Comparison of ENCODE assay signal across 13 mouse cellular contexts in genomic region chr3:135298560-135298959, GRCm38 (mm10). TPM values are rescaled to one million over a fixed set of nuclear protein-coding genes. Genes with fewer than 3 reads are reported as not detected.
DNase-seq lines count a peak whose midpoint lies in the region; ATAC-seq and TF ChIP-seq lines count a peak whose summit lies in the region.
"Had no signal": no experiment of that assay in that cellular context is flagged by ENCODE, and none has a peak within 500 bp of the region (broad histone marks: within the 10 kb centered on the region; RNA-seq: fewer than 3 reads in every experiment).

No protein-coding gene starts in this region.

- H3K27ac ChIP-seq in intestine, postnatal 0 days (ENCODE audit: low read depth, low read length), result no peak overlapping the region
- H3K27ac ChIP-seq in intestine, embryonic 16.5 days (ENCODE audit: low read length), result no peak overlapping the region
- no peak overlapping the region for H3K27ac ChIP-seq in CH12.LX (ENCODE audit: insufficient read depth, low read depth)
- no peak overlapping the region for H3K27ac ChIP-seq in kidney, embryonic 16.5 days (ENCODE audit: low read length)

- TF ChIP-seq RAD21 in CH12.LX (IDR thresholded peaks at IDR 0.05; ENCODE audit: low read depth, low read length), result no peak

- H3K9me3 ChIP-seq in intestine, postnatal 0 days (ENCODE audit: control insufficient read depth), result no peaks in the 10 kb centered on the region
- H3K9me3 ChIP-seq in intestine, embryonic 16.5 days (ENCODE audit: control insufficient read depth, low read length), result no peaks in the 10 kb centered on the region
- no peaks in the 10 kb centered on the region for H3K9me3 ChIP-seq in CH12.LX (replicated peaks; ENCODE audit: low read length)
- no peaks in the 10 kb centered on the region for H3K9me3 ChIP-seq in kidney, embryonic 16.5 days (ENCODE audit: low read length)

- H3K79me2 ChIP-seq in CH12.LX (replicated peaks; ENCODE audit: control insufficient read depth, extremely low read depth, insufficient read depth, poor library complexity, severe bottlenecking), result no peaks in the 10 kb centered on the region

- in situ Hi-C loops in CH12.LX (cut with MboI; ENCODE audit: low pct_ligation_motif_present, low pct_unique_long_range_greater_than_20kb, low sequenced_read_pairs), result loop anchor here (5.0 kb wide), 1 partner anchor 429 kb away; no protein-coding TSS in a partner anchor

- TF ChIP-seq CTCF in intestine, postnatal 0 days (IDR thresholded peaks at IDR 0.05; ENCODE audit: low read depth), result no peak
- no peak for TF ChIP-seq CTCF in CH12.LX (conservative IDR thresholded peaks at IDR 0.05 in 1 of 2, IDR thresholded peaks at IDR 0.05 in 1 of 2; ENCODE audit: low read depth in 2 of 2, low read length in 2 of 2)

- H3K4me1 ChIP-seq in intestine, postnatal 0 days (replicated peaks; ENCODE audit: control insufficient read depth, insufficient read depth, low read length), result no peaks in the 10 kb centered on the region
- H3K4me1 ChIP-seq in intestine, embryonic 16.5 days (ENCODE audit: control insufficient read depth, insufficient read depth, low read length), result no peaks in the 10 kb centered on the region
- peaks cover 0 to 12% of the 10 kb centered on the region in 2 experiments; a peak in 1 of 4 replicates for H3K4me1 ChIP-seq in CH12.LX (ENCODE audit: control insufficient read depth in 1 of 2, insufficient read depth in 2 of 2)
- no peaks in the 10 kb centered on the region for H3K4me1 ChIP-seq in kidney, embryonic 16.5 days (ENCODE audit: insufficient read depth, low read length)

- H3K4me2 ChIP-seq in intestine, postnatal 0 days (replicated peaks; ENCODE audit: low read depth), result no peak overlapping the region
- no peak overlapping the region for H3K4me2 ChIP-seq in intestine, embryonic 16.5 days (ENCODE audit: low read depth, low read length)
- no peak overlapping the region for H3K4me2 ChIP-seq in CH12.LX (ENCODE audit: insufficient read depth, low read depth, poor library complexity, severe bottlenecking)
- no peak overlapping the region for H3K4me2 ChIP-seq in kidney, embryonic 16.5 days (replicated peaks; ENCODE audit: low read depth, low read length)
- H3K4me2 ChIP-seq: liver, embryonic 11.5 days had no signal

- 68% methylated on average over 3 of the region's 3 CpGs for WGBS in intestine, postnatal 0 days
- 82% methylated on average over 3 of the region's 3 CpGs for WGBS in intestine, embryonic 16.5 days
- WGBS in kidney, embryonic 16.5 days, result 83% methylated on average over 3 of the region's 3 CpGs

- no peaks in the 10 kb centered on the region for H3K27me3 ChIP-seq in intestine, postnatal 0 days (replicated peaks; ENCODE audit: control insufficient read depth, insufficient read depth, low read length)
- H3K27me3 ChIP-seq in intestine, embryonic 16.5 days (replicated peaks; ENCODE audit: control insufficient read depth, insufficient read depth, low read length), result no peaks in the 10 kb centered on the region
- no peaks in the 10 kb centered on the region for H3K27me3 ChIP-seq in CH12.LX (replicated peaks)
- no peaks in the 10 kb centered on the region for H3K27me3 ChIP-seq in kidney, embryonic 16.5 days (ENCODE audit: insufficient read depth, low read length)

- DNase-seq in 3134 (ENCODE audit: extremely low read depth, insufficient read length, low spot score) (peak; percentile 68), CH12.LX (ENCODE audit: extremely low read depth) (no peak)
- DNase-seq in brain, adult 2 months (ENCODE audit: low read depth, low spot score), result peak; percentile 79
- DNase-seq in spleen, postnatal 14 days (ENCODE audit: low spot score in 2 of 2), result no peak
- no peak for DNase-seq in gastrocnemius, postnatal 4 days (ENCODE audit: low spot score in 2 of 2)
- DNase-seq: cerebellum, adult 2 months; kidney, postnatal 36 days; retina, postnatal 1 day had no signal

- dilution Hi-C loops in CH12.LX (cut with MboI; ENCODE audit: extremely low pct_ligation_motif_present, extremely low pct_unique_long_range_greater_than_20kb, low sequenced_read_pairs), result no loop called here

- no peak overlapping the region for H3K4me3 ChIP-seq in intestine, postnatal 0 days (ENCODE audit: low read depth, low read length)
- H3K4me3 ChIP-seq in intestine, embryonic 16.5 days (ENCODE audit: low read length), result no peak overlapping the region
- no peak overlapping the region for H3K4me3 ChIP-seq in CH12.LX (replicated peaks in 1 of 3; ENCODE audit: low read depth in 2 of 3, low read length in 2 of 3, poor library complexity in 1 of 3)
- no peak overlapping the region for H3K4me3 ChIP-seq in kidney, embryonic 16.5 days (ENCODE audit: low read length)

- no peak for TF ChIP-seq POLR2A in CH12.LX (IDR thresholded peaks at IDR 0.05; ENCODE audit: low read depth, low read length)

- H3K36me3 ChIP-seq in intestine, postnatal 0 days (ENCODE audit: control insufficient read depth, insufficient read depth), result no peaks in the 10 kb centered on the region
- H3K36me3 ChIP-seq in intestine, embryonic 16.5 days (ENCODE audit: control insufficient read depth, insufficient read depth, low read length), result no peaks in the 10 kb centered on the region
- no peaks in the 10 kb centered on the region for H3K36me3 ChIP-seq in CH12.LX (replicated peaks in 1 of 2; ENCODE audit: control insufficient read depth in 1 of 2, insufficient read depth in 1 of 2, low read length in 1 of 2)
- no peaks in the 10 kb centered on the region for H3K36me3 ChIP-seq in kidney, embryonic 16.5 days (ENCODE audit: insufficient read depth, low read length)

- no peak overlapping the region for H3K9ac ChIP-seq in intestine, postnatal 0 days (ENCODE audit: low read depth, low read length)
- no peak overlapping the region for H3K9ac ChIP-seq in intestine, embryonic 16.5 days (ENCODE audit: low read depth, low read length)
- no peak overlapping the region for H3K9ac ChIP-seq in CH12.LX (ENCODE audit: insufficient read depth, low read depth)
- no peak overlapping the region for H3K9ac ChIP-seq in kidney, embryonic 16.5 days (replicated peaks; ENCODE audit: low read length)

- ATAC-seq in intestine, postnatal 0 days, result peak; percentile 71
- ATAC-seq in intestine, embryonic 16.5 days, result no peak
- ATAC-seq in kidney, embryonic 16.5 days (ENCODE audit: low FRiP score, low TSS enrichment), result no peak
- ATAC-seq: midbrain, embryonic 16.5 days had no signal

- no peak; the same call in 1 of the 2 replicates for TF ChIP-seq EP300 in CH12.LX (IDR thresholded peaks at IDR 0.05; ENCODE audit: low read length)

TF ChIP-seq in CH12.LX, 34 proteins besides CTCF, POLR2A, EP300 and RAD21:
- TF ChIP-seq ELF1 (IDR thresholded peaks at IDR 0.05; ENCODE audit: low read depth, low read length) (no peak), SMC3 (IDR thresholded peaks at IDR 0.05; ENCODE audit: low read depth, low read length) (no peak), KAT2A (IDR thresholded peaks at IDR 0.05; ENCODE audit: insufficient replicate concordance, low read length) (no peak), MAFK (IDR thresholded peaks at IDR 0.05; ENCODE audit: insufficient replicate concordance, low read length) (no peak), ZC3H11A (IDR thresholded peaks at IDR 0.05; ENCODE audit: low read depth, low read length) (no peak), MYC (IDR thresholded peaks at IDR 0.05; ENCODE audit: low read depth, low read length) (no peak), ZNF384 (IDR thresholded peaks at IDR 0.05; ENCODE audit: low read depth, low read length) (0 out of 2 replicates have a peak, but pooled peaks have one; percentile 19), ETS1 (conservative IDR thresholded peaks at IDR 0.05; ENCODE audit: low read depth, low read length) (no peak), CHD2 (IDR thresholded peaks at IDR 0.05; ENCODE audit: low read length) (no peak)

RNA-seq across cellular contexts. Expression of gene Slc9b2, which starts 8.9 kb away (rescaled TPM):
- polyA plus RNA-seq in intestine, postnatal 0 days (2015; fragmentation: Nextera tagmentation; extraction: Ambion mirVana), result 0.59 and 0.68 TPM in 2 replicates
- polyA plus RNA-seq in intestine, embryonic 16.5 days (2015; fragmentation: Nextera tagmentation; extraction: Ambion mirVana), result 1.2 and 1.7 TPM in 2 replicates
- total RNA-seq in CH12.LX (2012; rRNA removed), result 1.4 and 1.5 TPM in 2 replicates
- 2.8 and 3.2 TPM in 2 replicates for total RNA-seq in CH12.LX (2014; rRNA removed)
- polyA plus RNA-seq in CH12.LX (2012; ENCODE audit: insufficient read length, low read depth), result 3.9 and 4.2 TPM in 2 replicates
- polyA plus RNA-seq in kidney, embryonic 16.5 days (2015; fragmentation: Nextera tagmentation; extraction: Ambion mirVana), result 3.1 and 3.3 TPM in 2 replicates
- total RNA-seq in gastrocnemius, postnatal 4 days (2021), result under 1 TPM; 0.42 to 0.67 TPM

RNA-seq across cellular contexts. Expression of gene Bdh2, which starts 17.5 kb away (rescaled TPM):
- polyA plus RNA-seq in intestine, postnatal 0 days (2015; fragmentation: Nextera tagmentation; extraction: Ambion mirVana), result 5.6 and 8.0 TPM in 2 replicates
- 8.8 and 9.1 TPM in 2 replicates for polyA plus RNA-seq in intestine, embryonic 16.5 days (2015; fragmentation: Nextera tagmentation; extraction: Ambion mirVana)
- total RNA-seq in CH12.LX (2012; rRNA removed) (2.0 and 2.2 TPM in 2 replicates), CH12.LX (2014; rRNA removed) (1.2 TPM in 2 replicates)
- 1.3 and 2.3 TPM in 2 replicates for polyA plus RNA-seq in CH12.LX (2012; ENCODE audit: insufficient read length, low read depth)
- polyA plus RNA-seq in kidney, embryonic 16.5 days (2015; fragmentation: Nextera tagmentation; extraction: Ambion mirVana), result 39.0 and 46.0 TPM in 2 replicates
- total RNA-seq in gastrocnemius, postnatal 4 days (2021), result 1 to 10 TPM; 5.8 to 6.4 TPM

RNA-seq across cellular contexts. Expression of gene Slc9b1, which starts 49.3 kb away (rescaled TPM):
- polyA plus RNA-seq in intestine, postnatal 0 days (2015; fragmentation: Nextera tagmentation; extraction: Ambion mirVana), result 0.24 TPM in 1 of 2 replicates, not detected in the other
- polyA plus RNA-seq in intestine, embryonic 16.5 days (2015; fragmentation: Nextera tagmentation; extraction: Ambion mirVana), result 0.17 and 0.27 TPM in 2 replicates
- total RNA-seq in CH12.LX (2012; rRNA removed) (1.3 and 1.9 TPM in 2 replicates), CH12.LX (2014; rRNA removed) (2.3 and 2.7 TPM in 2 replicates)
- 2.3 and 3.1 TPM in 2 replicates for polyA plus RNA-seq in CH12.LX (2012; ENCODE audit: insufficient read length, low read depth)
- polyA plus RNA-seq in kidney, embryonic 16.5 days (2015; fragmentation: Nextera tagmentation; extraction: Ambion mirVana), result 0.41 and 0.44 TPM in 2 replicates
- total RNA-seq in gastrocnemius, postnatal 4 days (2021), result under 1 TPM; 0.29 to 0.31 TPM
- polyA plus RNA-seq: cerebellum, adult 2 months had no signal

Comparison
In these comparisons a context has a peak if more than half of its experiments do, and no peak if none do; other contexts are left out.
1. DNase-seq: peak in 3134 (single experiment) and brain, adult 2 months (single experiment); none in CH12.LX (single experiment), spleen, postnatal 14 days (0 of 2) and gastrocnemius, postnatal 4 days (0 of 2).